Mouse (Mus musculus) embryonic fibroblast, embryonic 13.5 days (primary cell): ENCODE measurements at regions not wholly inside any gene's neighbourhood (a gene's known extent, or its start where the extent isn't known, plus 50 kb on each side); places are given as distances from the start of the nearest gene placed in this dataset.

ENCODE experiments used
- CTCF ChIP-seq: IDR thresholded peaks from 2 replicates; pipeline ENCODE4 v1.5.1; 2011; ENCODE audit warnings: mild to moderate bottlenecking, control low read depth, low read length, moderate library complexity, borderline replicate concordance; ENCODE audit not compliant: insufficient read depth
- POLR2A ChIP-seq: IDR thresholded peaks from 2 replicates; pipeline ENCODE4 v1.6.1; 2011; ENCODE audit warnings: low read depth, mild to moderate bottlenecking, control low read depth, low read length, moderate library complexity

- TF ChIP-seq CTCF (no peak), POLR2A (no peak)
Observed at GRCm38 (mm10) chr4:64723296-64723695, 400.7 kb upstream of the Pappa start.
